Mouse (Mus musculus): ENCODE results near the gene Msrb1. TPM values are rescaled to one million over a fixed set of nuclear protein-coding genes. Genes with fewer than 3 reads are reported as not detected.

Gene Msrb1
- polyA plus RNA-seq, 1 experiment from 2014 or later = 39.4 TPM

DNA sequence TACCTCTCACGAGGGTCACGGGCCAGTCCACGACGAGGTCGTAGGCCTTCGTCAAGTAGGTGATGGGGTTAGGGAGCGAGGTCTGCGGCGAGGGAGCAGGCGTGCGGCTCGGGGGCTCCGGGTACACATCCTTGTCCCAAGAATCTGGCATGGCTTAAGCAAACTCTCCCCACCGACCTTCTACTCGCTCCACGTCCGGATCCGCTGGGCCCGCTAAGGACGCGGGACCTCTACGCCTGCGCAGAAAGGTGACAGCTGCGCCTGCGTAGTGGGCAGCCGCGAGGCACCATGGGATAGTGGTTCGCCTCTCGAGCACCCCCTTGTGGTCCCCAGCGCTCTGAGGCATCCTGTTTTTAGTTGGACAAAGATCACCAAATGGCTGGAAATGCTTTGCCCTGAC, 12.3 kb upstream of the Msrb1 start, which contains the start of gene Ndufb10:
Gene Ndufb10 (minus strand): TSS at position 295 of the 400 bp plus-strand sequence.
- peak; percentile 79 for ATAC-seq (ENCODE audit: low read depth)
- H3K4me2 ChIP-seq (ENCODE audit: low read depth, low read length) = peak within 1 kb of the TSS; percentile 89
- WGBS = under 1% methylated on average over 30 of the region's 30 CpGs
- H3K9ac ChIP-seq (ENCODE audit: low read length) = peak within 1 kb of the TSS; percentile 94
- peaks cover 24% of the 10 kb centered on the region for H3K4me1 ChIP-seq (replicated peaks; ENCODE audit: control insufficient read depth, insufficient read depth, low read length)
- no peaks in the 10 kb centered on the region for H3K27me3 ChIP-seq (ENCODE audit: control insufficient read depth, insufficient read depth, low read depth, low read length)
- H3K36me3 ChIP-seq (ENCODE audit: control insufficient read depth, insufficient read depth, low read length) = peaks cover 12% of the 10 kb centered on the region
- no peaks in the 10 kb centered on the region for H3K9me3 ChIP-seq (ENCODE audit: control insufficient read depth, low read length)
- peak within 1 kb of the TSS; percentile 93 for H3K4me3 ChIP-seq (ENCODE audit: low read length)
- H3K27ac ChIP-seq (ENCODE audit: low read length) = peak within 1 kb of the TSS; percentile 84

GRCm38 (mm10) chr17:24725637-24726390, 10.6 kb upstream of the Msrb1 start:
- WGBS = 73% methylated on average over 3 of the region's 3 CpGs

GRCm38 (mm10) chr17:24727618-24728017, 8.8 kb upstream of the Msrb1 start, which contains the start of gene Rpl3l:
Rpl3l (plus strand) TSS chr17:24727820.
- no peak within 1 kb of the TSS for H3K4me3 ChIP-seq (ENCODE audit: low read length)
- H3K9ac ChIP-seq (ENCODE audit: low read length) = no peak within 1 kb of the TSS
- no peak within 1 kb of the TSS for H3K4me2 ChIP-seq (ENCODE audit: low read depth, low read length)
- no peaks in the 10 kb centered on the region; the same call in 1 of the 2 replicates for H3K36me3 ChIP-seq (ENCODE audit: control insufficient read depth, insufficient read depth, low read length)
- H3K4me1 ChIP-seq (replicated peaks; ENCODE audit: control insufficient read depth, insufficient read depth, low read length) = peaks cover 9% of the 10 kb centered on the region
- no peaks in the 10 kb centered on the region for H3K27me3 ChIP-seq (ENCODE audit: control insufficient read depth, insufficient read depth, low read depth, low read length)
- no peaks in the 10 kb centered on the region for H3K9me3 ChIP-seq (ENCODE audit: control insufficient read depth, low read length)
- H3K27ac ChIP-seq (ENCODE audit: low read length) = no peak within 1 kb of the TSS
- WGBS = 71% methylated on average over 2 of the region's 2 CpGs
- ATAC-seq (ENCODE audit: low read depth) = no peak

More at GRCm38 (mm10) chr17:24725637-24726390, 10.6 kb upstream of the Msrb1 start:
- H3K27me3 ChIP-seq (ENCODE audit: control insufficient read depth, insufficient read depth, low read depth, low read length) = no peaks in the 10 kb centered on the region
- peaks cover 12% of the 10 kb centered on the region for H3K36me3 ChIP-seq (ENCODE audit: control insufficient read depth, insufficient read depth, low read length)
- no peak overlapping the region for H3K27ac ChIP-seq (ENCODE audit: low read length)
- H3K4me2 ChIP-seq (ENCODE audit: low read depth, low read length) = no peak overlapping the region
- peaks cover 24% of the 10 kb centered on the region for H3K4me1 ChIP-seq (replicated peaks; ENCODE audit: control insufficient read depth, insufficient read depth, low read length)
- H3K9me3 ChIP-seq (ENCODE audit: control insufficient read depth, low read length) = no peaks in the 10 kb centered on the region
- no peak overlapping the region for H3K4me3 ChIP-seq (ENCODE audit: low read length)
- no peak for ATAC-seq (ENCODE audit: low read depth)
- H3K9ac ChIP-seq (ENCODE audit: low read length) = no peak overlapping the region

DNA sequence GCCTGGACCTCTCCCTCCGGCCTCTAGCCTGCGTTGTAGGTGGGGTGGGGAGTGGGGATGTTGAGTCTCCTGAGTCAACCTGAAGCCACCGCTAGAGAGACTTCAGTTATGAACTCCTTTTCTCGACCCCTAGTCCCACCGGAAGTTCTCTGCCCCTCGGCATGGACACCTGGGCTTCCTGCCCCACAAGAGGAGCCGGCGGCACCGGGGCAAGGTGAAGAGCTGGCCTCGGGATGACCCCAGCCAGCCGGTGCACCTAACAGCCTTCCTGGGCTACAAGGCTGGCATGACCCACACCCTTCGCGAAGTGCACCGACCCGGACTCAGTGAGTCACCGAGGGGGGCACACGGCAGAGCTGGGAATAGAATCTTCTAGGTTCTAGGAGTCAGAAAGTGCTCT, 8.3 kb upstream of the Msrb1 start:
- no peaks in the 10 kb centered on the region for H3K27me3 ChIP-seq (ENCODE audit: control insufficient read depth, insufficient read depth, low read depth, low read length)
- ATAC-seq (ENCODE audit: low read depth) = no peak
- H3K9me3 ChIP-seq (ENCODE audit: control insufficient read depth, low read length) = no peaks in the 10 kb centered on the region
- H3K9ac ChIP-seq (ENCODE audit: low read length) = no peak overlapping the region
- H3K27ac ChIP-seq (ENCODE audit: low read length) = no peak overlapping the region
- peaks cover 5% of the 10 kb centered on the region for H3K4me1 ChIP-seq (replicated peaks; ENCODE audit: control insufficient read depth, insufficient read depth, low read length)
- no peak overlapping the region for H3K4me2 ChIP-seq (ENCODE audit: low read depth, low read length)
- WGBS = 60% methylated on average over 17 of the region's 17 CpGs
- no peaks in the 10 kb centered on the region for H3K36me3 ChIP-seq (ENCODE audit: control insufficient read depth, insufficient read depth, low read length)
- H3K4me3 ChIP-seq (ENCODE audit: low read length) = no peak overlapping the region

DNA sequence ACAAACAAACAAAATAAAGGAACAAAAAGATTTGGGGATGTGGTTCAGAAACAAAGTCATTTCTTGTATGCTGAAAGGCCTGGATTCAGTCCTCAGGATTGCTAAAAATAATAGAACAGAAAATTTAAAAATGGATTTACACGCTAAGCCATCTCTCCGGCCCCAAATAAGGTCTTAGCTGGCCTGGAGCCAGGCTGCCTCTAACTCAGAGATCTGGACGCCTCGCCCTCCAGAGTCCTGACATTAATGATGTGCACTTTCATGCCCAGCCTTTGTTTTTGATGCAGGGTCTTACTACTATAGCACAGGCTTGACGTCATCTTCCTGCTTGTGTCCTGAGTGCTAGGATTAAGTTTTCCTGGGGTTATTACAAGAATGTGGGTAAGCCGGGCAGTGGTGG, 7.4 kb upstream of the Msrb1 start:
- Histone ChIP-seq H3K4me3 (ENCODE audit: low read length) (no peak overlapping the region), H3K4me2 (ENCODE audit: low read depth, low read length) (no peak overlapping the region), H3K9ac (ENCODE audit: low read length) (no peak overlapping the region), H3K27ac (ENCODE audit: low read length) (no peak overlapping the region), H3K4me1 (replicated peaks; ENCODE audit: control insufficient read depth, insufficient read depth, low read length) (0 out of 2 replicates have a peak, but pooled peaks cover 2% of the 10 kb centered on the region), H3K36me3 (ENCODE audit: control insufficient read depth, insufficient read depth, low read length) (no peaks in the 10 kb centered on the region), H3K9me3 (ENCODE audit: control insufficient read depth, low read length) (no peaks in the 10 kb centered on the region), H3K27me3 (ENCODE audit: control insufficient read depth, insufficient read depth, low read depth, low read length) (no peaks in the 10 kb centered on the region)
- no peak for ATAC-seq (ENCODE audit: low read depth)
- 42% methylated on average over 6 of the region's 6 CpGs for WGBS

DNA sequence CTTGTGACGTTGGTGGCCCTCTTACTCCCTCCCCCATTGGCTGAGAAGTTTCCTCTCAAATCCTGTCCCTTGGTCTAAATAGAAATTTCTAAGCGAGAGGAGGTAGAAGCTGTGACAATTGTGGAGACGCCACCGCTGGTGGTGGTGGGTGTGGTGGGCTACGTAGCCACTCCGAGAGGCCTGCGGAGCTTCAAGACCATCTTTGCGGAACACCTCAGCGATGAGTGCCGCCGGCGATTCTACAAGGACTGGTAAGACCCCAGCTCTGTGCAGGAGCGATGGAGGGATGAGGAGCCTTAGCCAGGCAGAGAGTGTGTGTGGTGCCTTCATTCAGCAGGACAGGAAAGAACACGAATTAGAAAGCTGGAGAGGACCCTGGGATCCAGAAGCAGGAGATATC, 5.7 kb upstream of the Msrb1 start:
- ATAC-seq (ENCODE audit: low read depth) = no peak
- Histone ChIP-seq H3K4me3 (ENCODE audit: low read length) (no peak overlapping the region), H3K36me3 (ENCODE audit: control insufficient read depth, insufficient read depth, low read length) (no peaks in the 10 kb centered on the region), H3K9ac (ENCODE audit: low read length) (no peak overlapping the region), H3K27ac (ENCODE audit: low read length) (no peak overlapping the region), H3K4me1 (replicated peaks; ENCODE audit: control insufficient read depth, insufficient read depth, low read length) (peaks cover under 1% of the 10 kb centered on the region), H3K4me2 (ENCODE audit: low read depth, low read length) (no peak overlapping the region), H3K27me3 (ENCODE audit: control insufficient read depth, insufficient read depth, low read depth, low read length) (no peaks in the 10 kb centered on the region), H3K9me3 (ENCODE audit: control insufficient read depth, low read length) (no peaks in the 10 kb centered on the region)
- WGBS = 75% methylated on average over 14 of the region's 14 CpGs

GRCm38 (mm10) chr17:24732233-24732935, 4.1 kb upstream of the Msrb1 start:
- no peak overlapping the region for H3K27ac ChIP-seq (ENCODE audit: low read length)

GRCm38 (mm10) chr17:24733434-24734050, 2.9 kb upstream of the Msrb1 start:
- WGBS = 85% methylated on average over 21 of the region's 21 CpGs
- H3K4me1 ChIP-seq (replicated peaks; ENCODE audit: control insufficient read depth, insufficient read depth, low read length) = peaks cover 11% of the 10 kb centered on the region
- no peak overlapping the region for H3K4me2 ChIP-seq (ENCODE audit: low read depth, low read length)

More at GRCm38 (mm10) chr17:24732233-24732935, 4.1 kb upstream of the Msrb1 start:
- 78% methylated on average over 12 of the region's 12 CpGs for WGBS
- no peak for ATAC-seq (ENCODE audit: low read depth)
- Histone ChIP-seq H3K4me3 (ENCODE audit: low read length) (no peak overlapping the region), H3K36me3 (ENCODE audit: control insufficient read depth, insufficient read depth, low read length) (no peaks in the 10 kb centered on the region), H3K4me2 (ENCODE audit: low read depth, low read length) (no peak overlapping the region), H3K9ac (ENCODE audit: low read length) (no peak overlapping the region; the same call in 1 of the 2 replicates), H3K27me3 (ENCODE audit: control insufficient read depth, insufficient read depth, low read depth, low read length) (no peaks in the 10 kb centered on the region), H3K9me3 (ENCODE audit: control insufficient read depth, low read length) (no peaks in the 10 kb centered on the region), H3K4me1 (replicated peaks; ENCODE audit: control insufficient read depth, insufficient read depth, low read length) (peaks cover 8% of the 10 kb centered on the region)

GRCm38 (mm10) chr17:24734513-24734912, 1.9 kb upstream of the Msrb1 start:
- Histone ChIP-seq H3K9me3 (ENCODE audit: control insufficient read depth, low read length) (no peaks in the 10 kb centered on the region), H3K9ac (ENCODE audit: low read length) (no peak overlapping the region), H3K36me3 (ENCODE audit: control insufficient read depth, insufficient read depth, low read length) (no peaks in the 10 kb centered on the region), H3K4me2 (ENCODE audit: low read depth, low read length) (no peak overlapping the region), H3K4me3 (ENCODE audit: low read length) (no peak overlapping the region), H3K27ac (ENCODE audit: low read length) (no peak overlapping the region), H3K4me1 (replicated peaks; ENCODE audit: control insufficient read depth, insufficient read depth, low read length) (peaks cover 11% of the 10 kb centered on the region), H3K27me3 (ENCODE audit: control insufficient read depth, insufficient read depth, low read depth, low read length) (no peaks in the 10 kb centered on the region)
- no peak for ATAC-seq (ENCODE audit: low read depth)
- 79% methylated on average over 1 of the region's 1 CpGs for WGBS

More at GRCm38 (mm10) chr17:24733434-24734050, 2.9 kb upstream of the Msrb1 start:
- no peaks in the 10 kb centered on the region for H3K9me3 ChIP-seq (ENCODE audit: control insufficient read depth, low read length)
- no peaks in the 10 kb centered on the region for H3K27me3 ChIP-seq (ENCODE audit: control insufficient read depth, insufficient read depth, low read depth, low read length)
- no peak overlapping the region for H3K4me3 ChIP-seq (ENCODE audit: low read length)
- ATAC-seq (ENCODE audit: low read depth) = no peak
- H3K36me3 ChIP-seq (ENCODE audit: control insufficient read depth, insufficient read depth, low read length) = no peaks in the 10 kb centered on the region
- no peak overlapping the region for H3K27ac ChIP-seq (ENCODE audit: low read length)
- H3K9ac ChIP-seq (ENCODE audit: low read length) = 0 out of 2 replicates have a peak overlapping the region, but pooled peaks have one; percentile 23

Measured in lung, embryonic 16.5 days (tissue).